Mouse (Mus musculus): ENCODE measurements around the gene Olfr1299.

The Olfr1299 gene

DNA sequence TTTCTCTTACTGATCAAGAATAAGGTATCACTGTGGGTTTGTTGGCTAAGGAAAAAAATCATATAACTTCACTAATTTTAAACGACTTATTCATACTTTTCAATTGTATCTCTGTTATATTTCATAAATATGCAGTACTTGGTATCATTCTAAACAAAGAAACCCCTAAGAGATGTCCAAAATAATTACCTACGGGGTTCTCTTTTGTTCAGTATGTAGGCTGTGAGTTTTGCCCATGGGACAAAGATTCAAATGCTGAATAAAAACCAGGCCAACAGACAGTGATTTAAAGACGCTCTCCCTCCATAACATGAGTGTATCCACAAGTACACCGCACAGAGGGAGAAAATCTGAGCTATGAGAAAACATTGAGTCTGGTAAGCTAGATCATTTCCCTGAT lies at the start of gene Olfr1299:
TSS of gene Olfr1299 (plus strand) at position 301 of the 400 bp plus-strand sequence.
- in situ Hi-C loops (cut with MboI, MseI) = no loop called here

DNA sequence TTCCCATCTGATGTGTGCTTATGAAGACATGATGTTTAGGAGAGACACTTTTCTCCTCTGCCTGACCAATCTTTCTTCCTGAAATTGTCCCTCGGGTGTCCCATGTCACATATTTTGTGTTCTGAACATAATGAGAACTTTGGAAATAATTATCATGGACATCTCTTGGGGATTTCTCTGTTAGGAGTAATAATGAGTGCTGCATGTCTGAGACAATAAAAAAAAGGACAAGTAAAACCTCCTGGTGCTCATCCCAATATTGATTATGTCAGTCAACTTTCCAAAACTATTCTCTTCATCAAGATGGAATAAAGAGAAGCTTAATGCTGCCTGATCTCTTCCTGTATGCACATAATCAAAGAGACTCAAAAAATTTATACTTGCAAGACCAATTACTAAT lies 34.8 kb upstream of the Olfr1299 start, which contains the start of gene Olfr1297:
TSS of gene Olfr1297 (minus strand) at position 101 of the 400 bp plus-strand sequence.
- in situ Hi-C loops (cut with MboI, MseI) = no loop called here

DNA sequence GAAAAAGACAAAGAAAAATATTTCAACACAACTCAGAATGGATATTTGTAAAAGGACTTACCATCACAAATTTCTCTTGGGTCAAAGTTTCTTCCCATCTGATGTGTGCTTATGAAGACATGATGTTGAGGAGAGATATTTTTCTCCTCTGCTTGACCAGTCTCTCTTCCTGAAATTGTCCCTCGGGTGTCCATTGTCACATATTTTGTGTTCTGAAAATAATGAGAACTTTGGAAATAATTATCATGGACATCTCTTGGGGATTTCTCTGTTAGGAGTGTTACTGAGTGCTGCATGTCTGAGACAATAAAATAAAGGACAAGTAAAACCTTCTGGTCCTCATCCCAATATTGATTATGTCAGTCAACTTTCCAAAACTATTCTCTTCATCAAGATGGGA lies 12.1 kb upstream of the Olfr1299 start, which contains the start of gene Olfr1298:
TSS of gene Olfr1298 (minus strand) at position 101 of the 400 bp plus-strand sequence.
- in situ Hi-C loops (cut with MboI, MseI) = no loop called here
